Mouse (Mus musculus) C2C12 (cell line): ENCODE results near the gene Daam1.

Source experiments
- CTCF ChIP-seq: IDR thresholded peaks from one replicate; pipeline ENCODE4 v1.5.1; 2011; ENCODE audit not compliant: control insufficient read depth, insufficient read depth, insufficient read length
- MYOD1 ChIP-seq: IDR thresholded peaks from one replicate; pipeline ENCODE4 v1.6.1; 2011; ENCODE audit warnings: low read depth; ENCODE audit not compliant: control insufficient read depth, insufficient read length

DNA sequence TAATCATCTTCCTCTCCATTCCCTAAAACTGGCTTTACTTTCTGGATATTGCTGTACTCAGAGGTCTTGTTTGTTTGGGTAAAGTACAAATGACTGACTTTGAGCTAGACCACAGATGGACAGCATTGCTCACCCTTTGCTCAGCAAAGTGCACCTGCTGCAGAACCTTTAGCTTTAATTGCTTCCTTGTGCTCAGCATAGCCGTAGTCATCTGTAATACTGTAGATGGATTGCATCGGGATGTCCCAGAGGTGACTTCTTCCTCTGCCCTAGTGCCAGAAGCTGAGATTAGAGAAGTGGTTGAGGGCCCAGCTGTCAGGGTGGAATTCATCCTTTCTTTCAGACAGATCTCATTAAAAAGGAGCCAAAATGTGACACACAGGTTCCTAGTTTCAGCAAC lies 56.1 kb downstream of the Daam1 start:
- TF ChIP-seq CTCF, result no peak
- peak; percentile 95 for TF ChIP-seq MYOD1
